Mouse (Mus musculus) myocyte (in vitro differentiated cells): ENCODE measurements around the gene Igf1r. TPM values are rescaled to one million over a fixed set of nuclear protein-coding genes. Genes with fewer than 3 reads are reported as not detected.
A peak's percentile ranks its signal among the peaks of the same experiment; 100 is the strongest.

ENCODE experiments used
- H3K27me3 ChIP-seq: one replicate; pipeline ENCODE4 v1.6.1; 2011; ENCODE audit not compliant: control insufficient read depth, insufficient read depth, insufficient read length
- H3K36me3 ChIP-seq: one replicate; pipeline ENCODE4 v1.6.1; 2011; ENCODE audit not compliant: control insufficient read depth, insufficient read depth
- H3K4me2 ChIP-seq: one replicate; pipeline ENCODE4 v1.6.1; 2011; ENCODE audit warnings: low read depth, control low read depth
- H3K4me3 ChIP-seq: one replicate; pipeline ENCODE4 v1.5.1; 2011; ENCODE audit warnings: mild to moderate bottlenecking, control low read depth, moderate library complexity
- H3K79me2 ChIP-seq: one replicate; pipeline ENCODE4 v1.6.1; 2011; ENCODE audit not compliant: control insufficient read depth, insufficient read depth
- H3ac ChIP-seq: one replicate; pipeline ENCODE4 v1.6.1; 2011; ENCODE audit not compliant: control insufficient read depth, insufficient read length
- CEBPB ChIP-seq: IDR thresholded peaks from 2 replicates; pipeline ENCODE4 v1.6.1; 2011; ENCODE audit warnings: mild to moderate bottlenecking, moderate library complexity; ENCODE audit not compliant: poor library complexity, insufficient read depth, severe bottlenecking
- E2F4 ChIP-seq: IDR thresholded peaks from one replicate; pipeline ENCODE4 v1.6.1; 2011; ENCODE audit warnings: mild to moderate bottlenecking, control low read depth, moderate library complexity; ENCODE audit not compliant: insufficient read depth
- MAX ChIP-seq: IDR thresholded peaks from one replicate; pipeline ENCODE4 v1.6.1; 2011; ENCODE audit warnings: low read depth, mild to moderate bottlenecking, control low read depth
- MYOD1 ChIP-seq, 3 experiments: IDR thresholded peaks; one replicate each; pipeline ENCODE4 v1.6.1; 2011; ENCODE audit warnings: control low read depth in 2 of 3, low read depth in 2 of 3, mild to moderate bottlenecking in 2 of 3, moderate library complexity in 1 of 3; ENCODE audit not compliant: insufficient read length in 2 of 3, control insufficient read depth in 1 of 3
- MYOG ChIP-seq, 3 experiments: IDR thresholded peaks; one replicate each; pipeline ENCODE4 v1.6.1; 2011; ENCODE audit warnings: control low read depth in 2 of 3, low read depth in 2 of 3, mild to moderate bottlenecking in 2 of 3; ENCODE audit not compliant: insufficient read length in 2 of 3, control insufficient read depth in 1 of 3, insufficient read depth in 1 of 3
- POLR2A ChIP-seq: IDR thresholded peaks from one replicate; pipeline ENCODE4 v1.6.1; 2011; ENCODE audit warnings: low read depth, mild to moderate bottlenecking, control low read depth, moderate library complexity; ENCODE audit not compliant: insufficient read length
- POLR2AphosphoS2 ChIP-seq: IDR thresholded peaks from one replicate; pipeline ENCODE4 v1.6.1; 2011; ENCODE audit warnings: low read depth, control low read depth; ENCODE audit not compliant: insufficient read length
- REST ChIP-seq: IDR thresholded peaks from one replicate; pipeline ENCODE4 v1.6.1; 2011; ENCODE audit warnings: mild to moderate bottlenecking, control low read depth, moderate library complexity; ENCODE audit not compliant: insufficient read depth, insufficient read length
- SRF ChIP-seq: IDR thresholded peaks from one replicate; pipeline ENCODE4 v1.6.1; 2011; ENCODE audit warnings: low read depth; ENCODE audit not compliant: control insufficient read depth, insufficient read length
- TCF12 ChIP-seq: IDR thresholded peaks from one replicate; pipeline ENCODE4 v1.6.1; 2011; ENCODE audit warnings: mild to moderate bottlenecking, control low read depth; ENCODE audit not compliant: poor library complexity, insufficient read depth, severe bottlenecking
- TCF3 ChIP-seq: IDR thresholded peaks from one replicate; pipeline ENCODE4 v1.6.1; 2011; ENCODE audit warnings: low read depth, control low read depth; ENCODE audit not compliant: insufficient read length
- USF1 ChIP-seq: IDR thresholded peaks from one replicate; pipeline ENCODE4 v1.6.1; 2011; ENCODE audit warnings: low read depth, mild to moderate bottlenecking, control low read depth, moderate library complexity
- polyA plus RNA-seq: library from polyadenylated mRNA; unstranded; fragments of >200 nt; fragmentation: generic; extraction: Trizol; gene quantifications from one replicate; pipeline ENCODE4 v1.2.1, GENCODE M21; 2012; ENCODE audit warnings: missing spikeins

The Igf1r gene
- polyA plus RNA-seq, 1 experiment, result 7.9 TPM

DNA sequence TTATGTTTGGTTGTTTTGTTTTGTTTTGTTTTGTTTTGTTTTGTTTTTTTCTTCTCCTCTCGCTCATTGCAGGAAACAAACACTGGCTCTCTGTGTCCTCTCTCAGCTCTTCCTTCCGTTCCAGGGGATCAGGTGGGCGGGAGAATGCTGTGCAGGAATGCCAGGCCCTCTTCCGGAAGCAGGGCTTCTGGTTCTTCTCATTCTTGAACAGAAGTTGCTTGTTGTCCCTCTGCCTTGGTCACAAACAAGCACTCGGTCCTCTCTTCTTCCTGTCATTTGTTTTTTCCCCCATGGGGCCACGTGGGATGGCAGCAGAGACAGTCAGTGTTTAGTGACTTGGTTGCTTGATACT is 59.5 kb downstream of the Igf1r start:
- H3K27me3 ChIP-seq, result no peaks in the 10 kb centered on the region
- H3K36me3 ChIP-seq, result peaks cover 7% of the 10 kb centered on the region
- no peak overlapping the region for H3K4me3 ChIP-seq
- H3K4me2 ChIP-seq, result no peak overlapping the region
- H3K79me2 ChIP-seq, result peaks cover 57% of the 10 kb centered on the region
- TF ChIP-seq TCF3, result no peak
- no peak for TF ChIP-seq POLR2AphosphoS2
- no peak for TF ChIP-seq MAX
- no peak for TF ChIP-seq REST
- no peak for TF ChIP-seq MYOD1 (IDR thresholded peaks at IDR 0.05; ENCODE audit: control insufficient read depth in 1 of 3, insufficient read length in 2 of 3, low read depth in 2 of 3)
- TF ChIP-seq POLR2A, result no peak
- no peak for TF ChIP-seq SRF
- TF ChIP-seq MYOG (IDR thresholded peaks at IDR 0.05; ENCODE audit: control insufficient read depth in 1 of 3, insufficient read depth in 1 of 3, insufficient read length in 2 of 3, low read depth in 2 of 3), result no peak
- TF ChIP-seq CEBPB, result no peak
- no peak for TF ChIP-seq USF1
- TF ChIP-seq E2F4, result no peak
- TF ChIP-seq TCF12, result no peak
- no peak overlapping the region for H3ac ChIP-seq

- H3K4me2 ChIP-seq, result no peak overlapping the region
- H3ac ChIP-seq, result no peak overlapping the region
- H3K4me3 ChIP-seq, result no peak overlapping the region
- no peak for TF ChIP-seq POLR2AphosphoS2
- TF ChIP-seq POLR2A, result no peak
- no peak for TF ChIP-seq SRF
- no peak for TF ChIP-seq CEBPB
- no peak for TF ChIP-seq USF1
- no peak for TF ChIP-seq TCF3
- no peak for TF ChIP-seq MAX
- no peak for TF ChIP-seq TCF12
- no peak for TF ChIP-seq E2F4
- H3K27me3 ChIP-seq, result no peaks in the 10 kb centered on the region
- peaks cover 4% of the 10 kb centered on the region for H3K36me3 ChIP-seq
- H3K79me2 ChIP-seq, result peaks cover 43% of the 10 kb centered on the region
Measured at GRCm38 (mm10) chr7:68014495-68014894, 61.9 kb downstream of the Igf1r start.

DNA sequence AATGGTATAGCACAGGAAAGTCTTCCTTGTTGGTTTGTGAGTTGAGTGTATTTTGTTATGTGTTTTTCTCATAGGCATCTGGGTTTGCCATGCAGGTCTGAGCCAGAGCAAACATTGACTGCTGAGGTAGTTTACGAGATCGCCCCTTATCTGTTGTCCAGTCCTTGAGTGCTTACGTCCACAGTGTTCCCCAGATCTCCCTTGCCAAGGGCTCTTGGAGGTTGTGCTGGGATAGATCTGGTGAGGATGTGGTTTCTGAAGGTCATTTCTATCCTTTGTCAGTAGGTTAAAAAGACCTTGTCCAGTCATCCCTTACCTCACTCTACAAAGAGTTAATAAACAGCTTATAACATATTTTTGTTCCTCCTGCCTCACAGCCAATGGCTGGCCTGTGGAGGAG is 62.8 kb downstream of the Igf1r start:
- TF ChIP-seq CEBPB, result no peak
- no peak for TF ChIP-seq MYOG (IDR thresholded peaks at IDR 0.05; ENCODE audit: control insufficient read depth in 1 of 3, insufficient read depth in 1 of 3, insufficient read length in 2 of 3, low read depth in 2 of 3)
- TF ChIP-seq POLR2AphosphoS2, result no peak
- no peak for TF ChIP-seq USF1
- TF ChIP-seq SRF, result no peak
- no peak for TF ChIP-seq POLR2A
- TF ChIP-seq MYOD1 (IDR thresholded peaks at IDR 0.05; ENCODE audit: control insufficient read depth in 1 of 3, insufficient read length in 2 of 3, low read depth in 2 of 3), result no peak
- TF ChIP-seq TCF12, result no peak
- no peak for TF ChIP-seq TCF3
- no peak for TF ChIP-seq E2F4
- TF ChIP-seq REST, result no peak
- TF ChIP-seq MAX, result no peak
- Histone ChIP-seq H3K4me2 (no peak overlapping the region), H3K4me3 (no peak overlapping the region), H3ac (no peak overlapping the region), H3K79me2 (peaks cover 47% of the 10 kb centered on the region), H3K27me3 (no peaks in the 10 kb centered on the region), H3K36me3 (peaks cover 4% of the 10 kb centered on the region)

GRCm38 (mm10) chr7:68018038-68018437 is 65.4 kb downstream of the Igf1r start:
- Histone ChIP-seq H3K4me2 (no peak overlapping the region), H3K4me3 (no peak overlapping the region), H3K36me3 (peaks cover 4% of the 10 kb centered on the region), H3ac (no peak overlapping the region), H3K79me2 (peaks cover 43% of the 10 kb centered on the region), H3K27me3 (no peaks in the 10 kb centered on the region)
- TF ChIP-seq TCF3, result no peak
- no peak for TF ChIP-seq CEBPB
- no peak for TF ChIP-seq MAX
- no peak for TF ChIP-seq E2F4
- no peak for TF ChIP-seq POLR2AphosphoS2
- TF ChIP-seq POLR2A, result no peak
- TF ChIP-seq MYOD1 (IDR thresholded peaks at IDR 0.05; ENCODE audit: control insufficient read depth in 1 of 3, insufficient read length in 2 of 3, low read depth in 2 of 3), result no peak

- Histone ChIP-seq H3K4me3 (no peak overlapping the region), H3K79me2 (peaks cover 54% of the 10 kb centered on the region), H3K4me2 (peak overlapping the region; percentile 89), H3K36me3 (peaks cover 4% of the 10 kb centered on the region), H3ac (no peak overlapping the region), H3K27me3 (no peaks in the 10 kb centered on the region)
- TF ChIP-seq POLR2A (no peak), TCF3 (no peak), REST (no peak), E2F4 (no peak), MYOG (IDR thresholded peaks at IDR 0.05; ENCODE audit: control insufficient read depth in 1 of 3, insufficient read depth in 1 of 3, insufficient read length in 2 of 3, low read depth in 2 of 3) (no peak), SRF (no peak), MAX (no peak), POLR2AphosphoS2 (no peak), USF1 (no peak), TCF12 (no peak), CEBPB (no peak), MYOD1 (IDR thresholded peaks at IDR 0.05; ENCODE audit: control insufficient read depth in 1 of 3, insufficient read length in 2 of 3, low read depth in 2 of 3) (no peak)
Measured at GRCm38 (mm10) chr7:68020556-68020955, 67.9 kb downstream of the Igf1r start.
